Mouse (Mus musculus) kidney, postnatal 0 days (tissue): ENCODE measurements around the gene Shb. TPM values are rescaled to one million over a fixed set of nuclear protein-coding genes. Genes with fewer than 3 reads are reported as not detected.

Experiments used
- ATAC-seq: fragments of 200-750 bp; cut with Nextera tagmentation; replicated peaks from 2 replicates; pipeline ENCODE4 v1.8.0; 2017; ENCODE audit warnings: low read depth, moderate number of reproducible peaks, moderate TSS enrichment, moderate library complexity; ENCODE audit not compliant: low FRiP score
- DNase-seq: peaks from one replicate; pipeline ENCODE4 v3.0.0-alpha.2; 2016; ENCODE audit warnings: low spot score
- H3K27ac ChIP-seq: fragments of 300-500 bp; sonication (generic); 2 replicates; pipeline ENCODE4 v1.5.1; 2014; ENCODE audit warnings: mild to moderate bottlenecking
- H3K27me3 ChIP-seq: fragments of 300-500 bp; sonication (generic); 2 replicates; pipeline ENCODE4 v1.6.1; 2014; ENCODE audit warnings: low read length, mixed read lengths; ENCODE audit not compliant: insufficient read depth
- H3K36me3 ChIP-seq: fragments of 300-500 bp; sonication (generic); 2 replicates; pipeline ENCODE4 v1.6.1; 2014; ENCODE audit warnings: low read length, mixed read lengths; ENCODE audit not compliant: insufficient read depth
- H3K4me1 ChIP-seq: fragments of 300-500 bp; sonication (generic); replicated peaks from 2 replicates; pipeline ENCODE4 v1.6.1; 2014; ENCODE audit warnings: antibody characterized with exemption, low read length, mixed read lengths; ENCODE audit not compliant: insufficient read depth
- H3K4me2 ChIP-seq: fragments of 300-500 bp; sonication (generic); 2 replicates; pipeline ENCODE4 v1.6.1; 2014; ENCODE audit warnings: mild to moderate bottlenecking, low read length, moderate library complexity, mixed read lengths
- H3K4me3 ChIP-seq: fragments of 300-500 bp; sonication (generic); replicated peaks from 2 replicates; pipeline ENCODE4 v1.5.1; 2014; ENCODE audit warnings: low read depth, low read length
- H3K9ac ChIP-seq: fragments of 300-500 bp; sonication (generic); 2 replicates; pipeline ENCODE4 v1.6.1; 2014; ENCODE audit warnings: low read depth, low read length
- H3K9me3 ChIP-seq: fragments of 300-500 bp; sonication (generic); replicated peaks from 2 replicates; pipeline ENCODE4 v1.6.1; 2016; ENCODE audit warnings: low read length, inconsistent platforms, mixed read lengths
- CTCF ChIP-seq: IDR thresholded peaks from 2 replicates; pipeline ENCODE4 v1.5.1; 2016; ENCODE audit warnings: antibody characterized with exemption, low read depth, mild to moderate bottlenecking, moderate library complexity
- WGBS: fragments of 180-500 bp; shearing (Covaris S2); extraction: QIAGEN DNeasy Blood & Tissue Kit; methylation state at CpG from one replicate; pipeline ENCODE4 v1.1.7; 2014; 5-methylcytosine and 5-hydroxymethylcytosine counted together
- polyA plus RNA-seq: library from polyadenylated mRNA; unstranded; fragments of >200 nt; fragmentation: Nextera tagmentation; extraction: Ambion mirVana; gene quantifications from 2 replicates; pipeline ENCODE4 v1.2.1, GENCODE M21; 2015

Gene Shb
- polyA plus RNA-seq, 1 experiment from 2014 or later = 6.6 TPM

GRCm38 (mm10) chr4:45464123-45464522 lies 68.1 kb downstream of the Shb start:
- no peak overlapping the region for H3K4me2 ChIP-seq
- 93% methylated on average over 3 of the region's 3 CpGs for WGBS
- peaks cover 38% of the 10 kb centered on the region for H3K4me1 ChIP-seq
- H3K27ac ChIP-seq = no peak overlapping the region
- H3K4me3 ChIP-seq = no peak overlapping the region
- DNase-seq = no peak
- no peak for ATAC-seq
- H3K9me3 ChIP-seq = no peaks in the 10 kb centered on the region
- no peak for TF ChIP-seq CTCF
- no peak overlapping the region for H3K9ac ChIP-seq
- no peaks in the 10 kb centered on the region for H3K27me3 ChIP-seq
- no peaks in the 10 kb centered on the region for H3K36me3 ChIP-seq

- no peak for ATAC-seq
- no peak overlapping the region for H3K9ac ChIP-seq
- H3K27me3 ChIP-seq = no peaks in the 10 kb centered on the region
- 91% methylated on average over 5 of the region's 5 CpGs for WGBS
- no peak for DNase-seq
- H3K27ac ChIP-seq = no peak overlapping the region
- H3K4me2 ChIP-seq = no peak overlapping the region
- H3K4me3 ChIP-seq = no peak overlapping the region
- peak; percentile 29; the same call in 1 of the 2 replicates for TF ChIP-seq CTCF
- peaks cover 33% of the 10 kb centered on the region for H3K4me1 ChIP-seq
- no peaks in the 10 kb centered on the region for H3K9me3 ChIP-seq
- no peaks in the 10 kb centered on the region for H3K36me3 ChIP-seq
Measured at GRCm38 (mm10) chr4:45462628-45463027, 69.6 kb downstream of the Shb start.

GRCm38 (mm10) chr4:45461661-45462060 lies 70.6 kb downstream of the Shb start:
- H3K27me3 ChIP-seq = no peaks in the 10 kb centered on the region
- no peak overlapping the region for H3K9ac ChIP-seq
- H3K4me3 ChIP-seq = no peak overlapping the region
- peak overlapping the region; percentile 34; the same call in 1 of the 2 replicates for H3K27ac ChIP-seq
- no peak for DNase-seq
- ATAC-seq = no peak
- 11% methylated on average over 7 of the region's 7 CpGs for WGBS
- peaks cover 24% of the 10 kb centered on the region for H3K4me1 ChIP-seq
- TF ChIP-seq CTCF = no peak
- no peak overlapping the region for H3K4me2 ChIP-seq
- H3K36me3 ChIP-seq = no peaks in the 10 kb centered on the region
- H3K9me3 ChIP-seq = no peaks in the 10 kb centered on the region

- TF ChIP-seq CTCF = no peak
- ATAC-seq = peak; percentile 67
- Histone ChIP-seq H3K36me3 (0 out of 2 replicates have a peak, but pooled peaks cover 8% of the 10 kb centered on the region), H3K9ac (no peak overlapping the region), H3K27me3 (no peaks in the 10 kb centered on the region), H3K27ac (no peak overlapping the region), H3K4me3 (no peak overlapping the region), H3K4me1 (peaks cover 22% of the 10 kb centered on the region), H3K4me2 (no peak overlapping the region), H3K9me3 (no peaks in the 10 kb centered on the region)
- DNase-seq = peak; percentile 69
- WGBS = 28% methylated on average over 9 of the region's 9 CpGs
Measured at GRCm38 (mm10) chr4:45459375-45459774, 72.9 kb downstream of the Shb start.

- peaks cover 37% of the 10 kb centered on the region for H3K4me1 ChIP-seq
- no peak overlapping the region for H3K4me3 ChIP-seq
- H3K9ac ChIP-seq = no peak overlapping the region
- WGBS = 88% methylated on average over 2 of the region's 2 CpGs
- 0 out of 2 replicates have a peak, but pooled peaks cover 8% of the 10 kb centered on the region for H3K36me3 ChIP-seq
- H3K4me2 ChIP-seq = no peak overlapping the region
- no peak overlapping the region for H3K27ac ChIP-seq
- TF ChIP-seq CTCF = no peak
- no peaks in the 10 kb centered on the region for H3K27me3 ChIP-seq
- DNase-seq (no peak), ATAC-seq (no peak)
- no peaks in the 10 kb centered on the region for H3K9me3 ChIP-seq
Measured at GRCm38 (mm10) chr4:45457543-45457942, 74.7 kb downstream of the Shb start.

GRCm38 (mm10) chr4:45455001-45455400 lies 77.3 kb downstream of the Shb start:
- no peaks in the 10 kb centered on the region for H3K27me3 ChIP-seq
- no peaks in the 10 kb centered on the region for H3K9me3 ChIP-seq
- WGBS = 91% methylated on average over 4 of the region's 4 CpGs
- H3K36me3 ChIP-seq = 0 out of 2 replicates have a peak, but pooled peaks cover 8% of the 10 kb centered on the region
- H3K4me2 ChIP-seq = no peak overlapping the region
- H3K9ac ChIP-seq = no peak overlapping the region
- H3K27ac ChIP-seq = no peak overlapping the region
- ATAC-seq (no peak), DNase-seq (no peak)
- peaks cover 52% of the 10 kb centered on the region for H3K4me1 ChIP-seq
- TF ChIP-seq CTCF = no peak
- no peak overlapping the region for H3K4me3 ChIP-seq
